Mouse (Mus musculus) liver, postnatal 0 days (tissue): ENCODE results near the gene Hspg2. TPM values are rescaled to one million over a fixed set of nuclear protein-coding genes. Genes with fewer than 3 reads are reported as not detected.
"Not testable (repeated sequence)": the region's sequence is repeated elsewhere in the genome, so short reads cannot be mapped to it uniquely, and the experiment has no call there.

Experiments used
- ATAC-seq: fragments of 200-750 bp; cut with Nextera tagmentation; 2 replicates; pipeline ENCODE4 v1.8.0; 2017; ENCODE audit warnings: mild to moderate bottlenecking, moderate library complexity
- DNase-seq: peaks from one replicate; pipeline ENCODE4 v3.0.0-alpha.2; 2016
- H3K27ac ChIP-seq: fragments of 300-500 bp; sonication (generic); 2 replicates; pipeline ENCODE4 v1.5.1; 2014; ENCODE audit warnings: antibody characterized with exemption, moderate library complexity, mild to moderate bottlenecking, low read depth
- H3K27me3 ChIP-seq: fragments of 300-500 bp; sonication (generic); 2 replicates; pipeline ENCODE4 v1.6.1; 2014; ENCODE audit warnings: low read length, control low read depth, mixed read lengths; ENCODE audit not compliant: insufficient read depth
- H3K36me3 ChIP-seq: fragments of 300-500 bp; sonication (generic); replicated peaks from 2 replicates; pipeline ENCODE4 v1.6.1; 2014; ENCODE audit warnings: mild to moderate bottlenecking, control low read depth, low read length, moderate library complexity, mixed read lengths; ENCODE audit not compliant: insufficient read depth
- H3K4me1 ChIP-seq: fragments of 300-500 bp; sonication (generic); 2 replicates; pipeline ENCODE4 v1.6.1; 2014; ENCODE audit warnings: antibody characterized with exemption, mild to moderate bottlenecking, control low read depth; ENCODE audit not compliant: insufficient read depth
- H3K4me2 ChIP-seq: fragments of 300-500 bp; sonication (generic); 2 replicates; pipeline ENCODE4 v1.6.1; 2014; ENCODE audit warnings: low read depth, mild to moderate bottlenecking, low read length, moderate library complexity, mixed read lengths
- H3K4me3 ChIP-seq: fragments of 300-500 bp; sonication (generic); 2 replicates; pipeline ENCODE4 v1.5.1; 2014; ENCODE audit warnings: low read depth, low read length
- H3K9ac ChIP-seq: fragments of 300-500 bp; sonication (generic); replicated peaks from 2 replicates; pipeline ENCODE4 v1.6.1; 2014; ENCODE audit warnings: mild to moderate bottlenecking, moderate library complexity
- H3K9me3 ChIP-seq: fragments of 300-500 bp; sonication (generic); 2 replicates; pipeline ENCODE4 v1.6.1; 2016; ENCODE audit warnings: mild to moderate bottlenecking, control low read depth, low read length, mixed read lengths
- CTCF ChIP-seq: sonication (generic); IDR thresholded peaks from 2 replicates; pipeline ENCODE4 v1.5.1; 2016; ENCODE audit warnings: antibody characterized with exemption, low read depth
- EP300 ChIP-seq: IDR thresholded peaks from 2 replicates; pipeline ENCODE4 v1.6.1; 2016; ENCODE audit warnings: antibody characterized with exemption, low read depth, mild to moderate bottlenecking
- WGBS: fragments of 180-500 bp; shearing (Covaris S2); extraction: QIAGEN DNeasy Blood & Tissue Kit; methylation state at CpG from one replicate; pipeline ENCODE4 v1.1.7; 2014; ENCODE audit not compliant: insufficient replicate concordance; 5-methylcytosine and 5-hydroxymethylcytosine counted together
- polyA plus RNA-seq: library from polyadenylated mRNA; unstranded; fragments of >200 nt; fragmentation: Nextera tagmentation; extraction: Ambion mirVana; gene quantifications from 2 replicates; pipeline ENCODE4 v1.2.1, GENCODE M21; 2015

Hspg2 gene
- polyA plus RNA-seq, 1 experiment from 2014 or later: 5.1 TPM

- H3K27ac ChIP-seq: no peak overlapping the region
- no peak overlapping the region for H3K9ac ChIP-seq
- 4% methylated on average over 39 of the region's 39 CpGs for WGBS
- TF ChIP-seq CTCF (peak; percentile 80), EP300 (no peak)
- H3K4me3 ChIP-seq: no peak overlapping the region
- no peaks in the 10 kb centered on the region for H3K4me1 ChIP-seq
- H3K27me3 ChIP-seq: peaks cover 8% of the 10 kb centered on the region; the same call in 1 of the 2 replicates
- DNase-seq: peak; percentile 69
- no peaks in the 10 kb centered on the region for H3K36me3 ChIP-seq
- peak overlapping the region; percentile 53 for H3K4me2 ChIP-seq
- no peaks in the 10 kb centered on the region for H3K9me3 ChIP-seq
- ATAC-seq: peak; percentile 71
Observed at GRCm38 (mm10) chr4:137578181-137578845, 109.7 kb downstream of the Hspg2 start.

DNA sequence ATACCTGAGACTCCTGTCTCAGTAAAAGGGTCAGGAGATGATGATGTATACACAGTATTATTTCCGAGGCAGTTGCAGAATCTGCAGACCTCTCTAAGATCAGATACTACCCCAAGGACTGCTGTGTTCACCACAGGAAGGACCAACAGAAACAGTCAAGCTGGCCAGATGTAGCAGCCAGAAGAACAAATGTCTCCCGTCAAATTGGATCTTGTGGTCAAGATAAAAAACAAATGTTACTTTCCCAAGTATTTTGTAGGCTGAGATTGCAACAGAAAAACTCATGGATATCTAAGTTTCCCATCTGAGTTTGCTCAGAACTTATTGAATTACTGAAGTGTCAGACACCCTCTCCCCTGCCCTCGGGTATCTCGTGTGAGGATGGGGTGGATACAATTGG is 111.2 kb downstream of the Hspg2 start:
- TF ChIP-seq EP300: no peak
- no peak for TF ChIP-seq CTCF
- Histone ChIP-seq H3K4me2 (no peak overlapping the region), H3K27ac (no peak overlapping the region), H3K4me3 (no peak overlapping the region), H3K4me1 (no peaks in the 10 kb centered on the region), H3K9me3 (no peaks in the 10 kb centered on the region), H3K36me3 (no peaks in the 10 kb centered on the region), H3K9ac (no peak overlapping the region), H3K27me3 (peaks cover 8% of the 10 kb centered on the region; the same call in 1 of the 2 replicates)
- ATAC-seq (no peak), DNase-seq (no peak)
- WGBS: 42% methylated on average over 4 of the region's 4 CpGs

DNA sequence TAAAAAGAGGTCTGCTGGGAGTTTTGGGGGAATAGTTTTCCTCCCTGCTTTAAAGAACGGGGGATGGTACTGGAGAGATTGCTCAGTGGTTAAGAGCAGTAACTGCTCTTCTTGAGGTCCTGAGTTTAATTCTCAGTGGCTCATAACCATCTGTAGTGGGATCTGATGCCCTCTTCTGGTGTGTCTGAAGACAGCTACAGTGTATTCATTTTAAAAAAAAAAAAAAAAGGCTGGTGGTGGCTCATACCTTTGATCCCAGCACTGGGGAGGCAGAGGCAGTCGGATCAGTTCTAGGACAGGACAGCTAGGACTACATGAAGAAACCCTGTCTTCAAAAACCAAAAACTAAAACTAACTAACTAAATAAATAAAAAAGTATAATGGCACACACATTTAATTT is 111.7 kb downstream of the Hspg2 start:
- no peaks in the 10 kb centered on the region for H3K9me3 ChIP-seq
- H3K4me3 ChIP-seq: no peak overlapping the region
- H3K9ac ChIP-seq: no peak overlapping the region
- no peak overlapping the region for H3K27ac ChIP-seq
- no peak for ATAC-seq
- WGBS: 66% methylated on average over 2 of the region's 2 CpGs
- H3K36me3 ChIP-seq: no peaks in the 10 kb centered on the region
- H3K4me2 ChIP-seq: no peak overlapping the region
- H3K27me3 ChIP-seq: peaks cover 8% of the 10 kb centered on the region; the same call in 1 of the 2 replicates
- no peaks in the 10 kb centered on the region for H3K4me1 ChIP-seq
- TF ChIP-seq CTCF (no peak), EP300 (no peak)
- DNase-seq: no peak

GRCm38 (mm10) chr4:137581815-137582214 is 113.2 kb downstream of the Hspg2 start:
- no peaks in the 10 kb centered on the region for H3K4me1 ChIP-seq
- H3K36me3 ChIP-seq: no peaks in the 10 kb centered on the region
- TF ChIP-seq EP300 (no peak), CTCF (peak; percentile 59)
- no peak overlapping the region for H3K4me3 ChIP-seq
- H3K4me2 ChIP-seq: no peak overlapping the region
- ATAC-seq (no peak), DNase-seq (peak; percentile 57)
- peaks cover 8% of the 10 kb centered on the region; the same call in 1 of the 2 replicates for H3K27me3 ChIP-seq
- H3K9ac ChIP-seq: no peak overlapping the region
- no peaks in the 10 kb centered on the region for H3K9me3 ChIP-seq
- no peak overlapping the region for H3K27ac ChIP-seq
- WGBS: 62% methylated on average over 3 of the region's 3 CpGs

- not testable (repeated sequence) for H3K27me3 ChIP-seq, H3K9me3 ChIP-seq, ATAC-seq, H3K36me3 ChIP-seq, H3K27ac ChIP-seq, DNase-seq, H3K4me3 ChIP-seq, H3K9ac ChIP-seq, H3K4me1 ChIP-seq, H3K4me2 ChIP-seq
- 69% methylated on average over 2 of the region's 3 CpGs for WGBS
Observed at GRCm38 (mm10) chr4:137589095-137589494, 120.5 kb downstream of the Hspg2 start.

DNA sequence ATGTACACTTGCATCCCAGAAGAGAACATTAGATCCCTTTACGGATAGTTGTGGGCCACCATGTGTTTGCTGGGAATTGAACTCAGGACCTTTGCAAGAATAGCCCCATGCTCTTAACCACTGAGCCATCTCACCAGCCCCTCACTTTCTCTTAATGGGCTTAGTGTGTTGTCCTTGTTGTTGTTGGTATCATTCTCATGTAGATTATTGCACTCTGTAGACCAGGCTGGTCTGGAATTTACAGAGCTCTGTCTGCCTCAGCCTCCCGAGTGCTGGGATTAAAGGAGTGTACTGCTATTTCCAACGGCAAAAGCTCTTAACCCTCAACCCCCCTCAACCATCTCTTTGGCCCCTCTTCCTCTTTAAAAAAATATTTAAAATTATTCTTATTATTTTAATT is 121.0 kb downstream of the Hspg2 start:
- no peak for DNase-seq
- Histone ChIP-seq H3K9ac (no peak overlapping the region), H3K4me1 (no peaks in the 10 kb centered on the region), H3K36me3 (no peaks in the 10 kb centered on the region), H3K9me3 (no peaks in the 10 kb centered on the region), H3K4me3 (no peak overlapping the region), H3K27me3 (no peaks in the 10 kb centered on the region), H3K27ac (no peak overlapping the region), H3K4me2 (no peak overlapping the region)
- TF ChIP-seq EP300 (no peak), CTCF (no peak)
- 82% methylated on average over 3 of the region's 3 CpGs for WGBS
- ATAC-seq: no peak
